Mouse (Mus musculus) heart, embryonic 14.5 days (tissue): Measurements from ENCODE around the gene Ctnna3. TPM values are rescaled to one million over a fixed set of nuclear protein-coding genes. Genes with fewer than 3 reads are reported as not detected.

ENCODE experiments used
- ATAC-seq: fragments of 200-750 bp; cut with Nextera tagmentation; 2 replicates; pipeline ENCODE4 v1.8.0; 2017; ENCODE audit warnings: low read depth, moderate TSS enrichment; ENCODE audit not compliant: insufficient number of reproducible peaks, insufficient read depth, low FRiP score
- H3K27ac ChIP-seq, 2 experiments: fragments of 200-500 bp in 1 of 2; fragments of 300-500 bp in 1 of 2; sonication (generic) in 1 of 2; replicated peaks in 1 of 2; 2 replicates each; pipeline ENCODE4 v1.5.1; 2012 to 2014; ENCODE audit warnings: low read depth in 2 of 2, low read length in 2 of 2, control low read depth in 1 of 2, mild to moderate bottlenecking in 1 of 2, mixed read lengths in 1 of 2; ENCODE audit not compliant: control insufficient read depth in 1 of 2, insufficient read depth in 1 of 2
- H3K27me3 ChIP-seq: fragments of 300-500 bp; sonication (generic); 2 replicates; pipeline ENCODE4 v1.6.1; 2014; ENCODE audit warnings: mild to moderate bottlenecking, low read length, control low read depth; ENCODE audit not compliant: control insufficient read depth, insufficient read depth
- H3K36me3 ChIP-seq: fragments of 300-500 bp; sonication (generic); 2 replicates; pipeline ENCODE4 v1.6.1; 2014; ENCODE audit warnings: mild to moderate bottlenecking, control low read depth, low read length, mixed read lengths; ENCODE audit not compliant: control insufficient read depth, insufficient read depth
- H3K4me1 ChIP-seq, 2 experiments: fragments of 200-500 bp in 1 of 2; fragments of 300-500 bp in 1 of 2; sonication (generic) in 1 of 2; 2 replicates each; pipeline ENCODE4 v1.6.1; 2012 to 2014; ENCODE audit warnings: low read length in 2 of 2, control low read depth in 1 of 2, mixed read lengths in 1 of 2; ENCODE audit not compliant: control insufficient read depth in 2 of 2, insufficient read depth in 2 of 2
- H3K4me2 ChIP-seq: fragments of 300-500 bp; sonication (generic); 2 replicates; pipeline ENCODE4 v1.6.1; 2014; ENCODE audit warnings: mild to moderate bottlenecking, low read length
- H3K4me3 ChIP-seq, 2 experiments: fragments of 200-500 bp in 1 of 2; fragments of 300-500 bp in 1 of 2; sonication (generic) in 1 of 2; 2 replicates each; pipeline ENCODE4 v1.5.1; 2012 to 2014; ENCODE audit warnings: low read length in 2 of 2, mild to moderate bottlenecking in 2 of 2, control low read depth in 1 of 2, low read depth in 1 of 2, moderate library complexity in 1 of 2; ENCODE audit not compliant: control insufficient read depth in 1 of 2, insufficient read depth in 1 of 2
- H3K9ac ChIP-seq: fragments of 300-500 bp; sonication (generic); 2 replicates; pipeline ENCODE4 v1.6.1; 2014; ENCODE audit warnings: mild to moderate bottlenecking, low read length
- H3K9me3 ChIP-seq: fragments of 300-500 bp; sonication (generic); 2 replicates; pipeline ENCODE4 v1.6.1; 2016; ENCODE audit warnings: low read length, control low read depth; ENCODE audit not compliant: control insufficient read depth
- WGBS: fragments of 180-500 bp; shearing (Covaris S2); extraction: QIAGEN DNeasy Blood & Tissue Kit; methylation state at CpG from one replicate; pipeline ENCODE4 v1.1.7; 2014; 5-methylcytosine and 5-hydroxymethylcytosine counted together
- polyA plus RNA-seq: library from polyadenylated mRNA; unstranded; fragments of >200 nt; fragmentation: Nextera tagmentation; extraction: Ambion mirVana; gene quantifications from 2 replicates; pipeline ENCODE4 v1.2.1, GENCODE M21; 2014

Ctnna3 gene
- polyA plus RNA-seq, 1 experiment from 2014 or later = 29.4 TPM

GRCm38 (mm10) chr10:63541754-63542153, 111.9 kb downstream of the Ctnna3 start:
- Histone ChIP-seq H3K36me3 (peaks cover 30% of the 10 kb centered on the region), H3K9me3 (no peaks in the 10 kb centered on the region), H3K4me1 (peaks cover 2 to 30% of the 10 kb centered on the region in 2 experiments), H3K27ac (peak overlapping the region; percentile 84 to 90), H3K4me2 (peak overlapping the region; percentile 22), H3K4me3 (no peak overlapping the region), H3K27me3 (no peaks in the 10 kb centered on the region), H3K9ac (peak overlapping the region; percentile 49; the same call in 1 of the 2 replicates)
- ATAC-seq = peak; percentile 90
- 7% methylated on average over 5 of the region's 5 CpGs for WGBS

- Histone ChIP-seq H3K36me3 (peaks cover 27% of the 10 kb centered on the region), H3K9ac (peak overlapping the region; percentile 49; the same call in 1 of the 2 replicates), H3K4me2 (peak overlapping the region; percentile 22), H3K4me1 (peaks cover 2 to 35% of the 10 kb centered on the region in 2 experiments), H3K9me3 (no peaks in the 10 kb centered on the region), H3K27me3 (no peaks in the 10 kb centered on the region), H3K4me3 (no peak overlapping the region), H3K27ac (peak overlapping the region; percentile 84 to 90)
- 46% methylated on average over 6 of the region's 6 CpGs for WGBS
- no peak for ATAC-seq
Observed at GRCm38 (mm10) chr10:63542493-63542892, 112.6 kb downstream of the Ctnna3 start.

- no peak overlapping the region for H3K4me2 ChIP-seq
- peaks cover 30% of the 10 kb centered on the region for H3K36me3 ChIP-seq
- no peak overlapping the region for H3K9ac ChIP-seq
- WGBS = 75% methylated on average over 8 of the region's 8 CpGs
- no peak overlapping the region for H3K4me3 ChIP-seq
- no peaks in the 10 kb centered on the region for H3K4me1 ChIP-seq
- no peak overlapping the region for H3K27ac ChIP-seq
- no peaks in the 10 kb centered on the region for H3K27me3 ChIP-seq
- no peaks in the 10 kb centered on the region for H3K9me3 ChIP-seq
- no peak for ATAC-seq
Observed at GRCm38 (mm10) chr10:63566691-63567090, 136.8 kb downstream of the Ctnna3 start.

- no peak overlapping the region for H3K4me2 ChIP-seq
- H3K9ac ChIP-seq = no peak overlapping the region
- no peak overlapping the region for H3K4me3 ChIP-seq
- H3K4me1 ChIP-seq = no peaks in the 10 kb centered on the region
- no peak for ATAC-seq
- no peak overlapping the region for H3K27ac ChIP-seq
- no peaks in the 10 kb centered on the region for H3K9me3 ChIP-seq
- H3K36me3 ChIP-seq = peaks cover 42% of the 10 kb centered on the region
- H3K27me3 ChIP-seq = no peaks in the 10 kb centered on the region
Observed at GRCm38 (mm10) chr10:63571561-63571960, 141.7 kb downstream of the Ctnna3 start.

- H3K4me3 ChIP-seq = no peak overlapping the region
- H3K9me3 ChIP-seq = no peaks in the 10 kb centered on the region
- H3K36me3 ChIP-seq = peaks cover 30% of the 10 kb centered on the region
- WGBS = 90% methylated on average over 7 of the region's 7 CpGs
- H3K27ac ChIP-seq = no peak overlapping the region
- no peak for ATAC-seq
- no peaks in the 10 kb centered on the region for H3K27me3 ChIP-seq
- H3K4me2 ChIP-seq = no peak overlapping the region
- no peak overlapping the region for H3K9ac ChIP-seq
- no peaks in the 10 kb centered on the region for H3K4me1 ChIP-seq
Observed at GRCm38 (mm10) chr10:63572866-63573265, 143.0 kb downstream of the Ctnna3 start.

GRCm38 (mm10) chr10:63574100-63574609, 144.3 kb downstream of the Ctnna3 start:
- ATAC-seq = no peak
- Histone ChIP-seq H3K4me1 (no peaks in the 10 kb centered on the region), H3K4me2 (no peak overlapping the region), H3K9ac (no peak overlapping the region), H3K36me3 (peaks cover 22% of the 10 kb centered on the region), H3K27ac (no peak overlapping the region), H3K4me3 (no peak overlapping the region), H3K9me3 (no peaks in the 10 kb centered on the region), H3K27me3 (no peaks in the 10 kb centered on the region)
- 80% methylated on average over 7 of the region's 7 CpGs for WGBS

- H3K27ac ChIP-seq = no peak overlapping the region
- ATAC-seq = no peak
- peaks cover 0 to 2% of the 10 kb centered on the region in 2 experiments; a peak in 1 of 4 replicates for H3K4me1 ChIP-seq
- H3K4me2 ChIP-seq = no peak overlapping the region
- H3K9ac ChIP-seq = no peak overlapping the region
- no peaks in the 10 kb centered on the region for H3K9me3 ChIP-seq
- H3K36me3 ChIP-seq = peaks cover 17% of the 10 kb centered on the region; the same call in 1 of the 2 replicates
- 12% methylated on average over 14 of the region's 14 CpGs for WGBS
- H3K27me3 ChIP-seq = no peaks in the 10 kb centered on the region
- H3K4me3 ChIP-seq = no peak overlapping the region
Observed at GRCm38 (mm10) chr10:63582608-63583007, 152.7 kb downstream of the Ctnna3 start.

GRCm38 (mm10) chr10:63583798-63584374, 154.0 kb downstream of the Ctnna3 start:
- no peaks in the 10 kb centered on the region for H3K27me3 ChIP-seq
- no peaks in the 10 kb centered on the region for H3K9me3 ChIP-seq
- H3K4me1 ChIP-seq = peaks cover 3 to 11% of the 10 kb centered on the region in 2 experiments; a peak in 2 of 4 replicates
- H3K4me3 ChIP-seq = no peak overlapping the region
- ATAC-seq = no peak
- peaks cover 17% of the 10 kb centered on the region; the same call in 1 of the 2 replicates for H3K36me3 ChIP-seq
- H3K9ac ChIP-seq = no peak overlapping the region
- 72% methylated on average over 20 of the region's 20 CpGs for WGBS
- H3K4me2 ChIP-seq = no peak overlapping the region
- no peak overlapping the region for H3K27ac ChIP-seq
